Mouse (Mus musculus) liver, embryonic 12.5 days (tissue): ENCODE results near the gene Edaradd. TPM values are rescaled to one million over a fixed set of nuclear protein-coding genes. Genes with fewer than 3 reads are reported as not detected.

Source experiments
- ATAC-seq: fragments of 200-750 bp; cut with Nextera tagmentation; 2 replicates; pipeline ENCODE4 v1.8.0; 2017; ENCODE audit warnings: moderate number of reproducible peaks, mild to moderate bottlenecking, moderate library complexity
- H3K27ac ChIP-seq: fragments of 300-500 bp; sonication (generic); 2 replicates; pipeline ENCODE4 v1.5.1; 2016; ENCODE audit warnings: mild to moderate bottlenecking
- H3K27me3 ChIP-seq: fragments of 300-500 bp; sonication (generic); replicated peaks from 2 replicates; pipeline ENCODE4 v1.6.1; 2016; ENCODE audit warnings: mild to moderate bottlenecking, moderate library complexity
- H3K36me3 ChIP-seq: fragments of 300-500 bp; sonication (generic); 2 replicates; pipeline ENCODE4 v1.6.1; 2016; ENCODE audit warnings: mild to moderate bottlenecking, moderate library complexity
- H3K4me1 ChIP-seq: fragments of 300-500 bp; sonication (generic); 2 replicates; pipeline ENCODE4 v1.6.1; 2016
- H3K4me2 ChIP-seq: fragments of 300-500 bp; sonication (generic); 2 replicates; pipeline ENCODE4 v1.6.1; 2016; ENCODE audit warnings: mild to moderate bottlenecking, moderate library complexity
- H3K4me3 ChIP-seq: fragments of 300-500 bp; sonication (generic); 2 replicates; pipeline ENCODE4 v1.5.1; 2016; ENCODE audit warnings: mild to moderate bottlenecking, moderate library complexity
- H3K9ac ChIP-seq: fragments of 300-500 bp; sonication (generic); 2 replicates; pipeline ENCODE4 v1.6.1; 2016; ENCODE audit warnings: mild to moderate bottlenecking, moderate library complexity
- H3K9me3 ChIP-seq: fragments of 300-500 bp; sonication (generic); replicated peaks from 2 replicates; pipeline ENCODE4 v1.6.1; 2016; ENCODE audit warnings: mild to moderate bottlenecking, moderate library complexity
- WGBS: fragments of 180-500 bp; shearing (Covaris S2); methylation state at CpG from one replicate; pipeline ENCODE4 v1.1.7; 2016; ENCODE audit not compliant: insufficient replicate concordance; 5-methylcytosine and 5-hydroxymethylcytosine counted together
- polyA plus RNA-seq: library from polyadenylated mRNA; unstranded; fragments of >200 nt; fragmentation: Nextera tagmentation; extraction: Ambion mirVana; gene quantifications from 2 replicates; pipeline ENCODE4 v1.2.1, GENCODE M21; 2016

The Edaradd gene
- polyA plus RNA-seq, 1 experiment from 2014 or later, result 0.08 TPM

GRCm38 (mm10) chr13:12442008-12442587, 78.1 kb downstream of the Edaradd start:
- peaks cover 62% of the 10 kb centered on the region for H3K36me3 ChIP-seq

GRCm38 (mm10) chr13:12440813-12441212, 79.4 kb downstream of the Edaradd start:
- H3K9me3 ChIP-seq, result no peaks in the 10 kb centered on the region
- no peak overlapping the region for H3K4me3 ChIP-seq
- H3K36me3 ChIP-seq, result peaks cover 68% of the 10 kb centered on the region
- 72% methylated on average over 6 of the region's 6 CpGs for WGBS
- H3K4me2 ChIP-seq, result no peak overlapping the region
- H3K9ac ChIP-seq, result no peak overlapping the region
- no peaks in the 10 kb centered on the region for H3K4me1 ChIP-seq
- H3K27ac ChIP-seq, result no peak overlapping the region
- no peak for ATAC-seq
- no peaks in the 10 kb centered on the region for H3K27me3 ChIP-seq

More at GRCm38 (mm10) chr13:12442008-12442587, 78.1 kb downstream of the Edaradd start:
- ATAC-seq, result no peak
- WGBS, result 80% methylated on average over 2 of the region's 2 CpGs
- H3K4me3 ChIP-seq, result no peak overlapping the region
- H3K4me1 ChIP-seq, result no peaks in the 10 kb centered on the region
- H3K4me2 ChIP-seq, result no peak overlapping the region
- H3K9me3 ChIP-seq, result no peaks in the 10 kb centered on the region
- no peak overlapping the region for H3K9ac ChIP-seq
- H3K27me3 ChIP-seq, result no peaks in the 10 kb centered on the region
- no peak overlapping the region for H3K27ac ChIP-seq

- Histone ChIP-seq H3K36me3 (peaks cover 77% of the 10 kb centered on the region), H3K4me3 (no peak overlapping the region), H3K4me1 (no peaks in the 10 kb centered on the region), H3K27ac (no peak overlapping the region), H3K4me2 (no peak overlapping the region), H3K9ac (no peak overlapping the region), H3K9me3 (no peaks in the 10 kb centered on the region), H3K27me3 (no peaks in the 10 kb centered on the region)
- WGBS, result 84% methylated on average over 3 of the region's 3 CpGs
- no peak for ATAC-seq
Measured at GRCm38 (mm10) chr13:12439586-12439985, 80.7 kb downstream of the Edaradd start.

- no peak overlapping the region for H3K27ac ChIP-seq
- H3K9ac ChIP-seq, result no peak overlapping the region
- no peaks in the 10 kb centered on the region for H3K4me1 ChIP-seq
- ATAC-seq, result no peak
- H3K27me3 ChIP-seq, result no peaks in the 10 kb centered on the region
- no peak overlapping the region for H3K4me3 ChIP-seq
- H3K9me3 ChIP-seq, result no peaks in the 10 kb centered on the region
- H3K4me2 ChIP-seq, result no peak overlapping the region
- peaks cover 97% of the 10 kb centered on the region for H3K36me3 ChIP-seq
- 66% methylated on average over 5 of the region's 5 CpGs for WGBS
Measured at GRCm38 (mm10) chr13:12433843-12434242, 86.4 kb downstream of the Edaradd start.

GRCm38 (mm10) chr13:12428556-12428955, 91.7 kb downstream of the Edaradd start:
- peaks cover 99% of the 10 kb centered on the region for H3K36me3 ChIP-seq
- H3K4me2 ChIP-seq, result no peak overlapping the region
- H3K9me3 ChIP-seq, result no peaks in the 10 kb centered on the region
- H3K4me1 ChIP-seq, result no peaks in the 10 kb centered on the region
- 86% methylated on average over 13 of the region's 13 CpGs for WGBS
- no peak overlapping the region for H3K27ac ChIP-seq
- no peaks in the 10 kb centered on the region for H3K27me3 ChIP-seq
- ATAC-seq, result no peak
- no peak overlapping the region for H3K9ac ChIP-seq
- no peak overlapping the region for H3K4me3 ChIP-seq

Other genes starting within 250 kb of the Edaradd start
- 1.7 and 4.0 TPM in 2 replicates for gene Actn2, start 179.7 kb downstream of the Edaradd start, polyA plus RNA-seq
- gene Heatr1, start 125.4 kb downstream of the Edaradd start, polyA plus RNA-seq, result 30.3 and 33.1 TPM in 2 replicates
- 14.8 and 15.8 TPM in 2 replicates for gene Lgals8, start 55.5 kb downstream of the Edaradd start, polyA plus RNA-seq
- gene Ero1lb, start 45.4 kb upstream of the Edaradd start, polyA plus RNA-seq, result 2.1 TPM in 2 replicates